Mouse (Mus musculus) forebrain, embryonic 15.5 days (tissue): ENCODE measurements at regions not wholly inside any gene's neighbourhood (a gene's known extent, or its start where the extent isn't known, plus 50 kb on each side); places are given as distances from the start of the nearest gene placed in this dataset.

Source experiments
- ATAC-seq: fragments of 200-750 bp; cut with Nextera tagmentation; replicated peaks from 2 replicates; pipeline ENCODE4 v1.8.0; 2017; ENCODE audit warnings: mild to moderate bottlenecking, moderate TSS enrichment, moderate library complexity
- H3K27ac ChIP-seq: fragments of 300-500 bp; sonication (generic); replicated peaks from 2 replicates; pipeline ENCODE4 v1.5.1; 2015; ENCODE audit warnings: mild to moderate bottlenecking, inconsistent platforms
- H3K27me3 ChIP-seq: fragments of 300-500 bp; sonication (generic); 2 replicates; pipeline ENCODE4 v1.6.1; 2015; ENCODE audit warnings: inconsistent platforms
- H3K36me3 ChIP-seq: fragments of 300-500 bp; sonication (generic); 2 replicates; pipeline ENCODE4 v1.6.1; 2015; ENCODE audit warnings: mild to moderate bottlenecking, inconsistent platforms
- H3K4me1 ChIP-seq: fragments of 300-500 bp; sonication (generic); 2 replicates; pipeline ENCODE4 v1.6.1; 2015; ENCODE audit warnings: inconsistent platforms
- H3K4me2 ChIP-seq: fragments of 300-500 bp; sonication (generic); replicated peaks from 2 replicates; pipeline ENCODE4 v1.6.1; 2015; ENCODE audit warnings: mild to moderate bottlenecking, inconsistent platforms
- H3K4me3 ChIP-seq: fragments of 300-500 bp; sonication (generic); 2 replicates; pipeline ENCODE4 v1.5.1; 2015; ENCODE audit warnings: mild to moderate bottlenecking, inconsistent platforms
- H3K9ac ChIP-seq: fragments of 300-500 bp; sonication (generic); replicated peaks from 2 replicates; pipeline ENCODE4 v1.6.1; 2015; ENCODE audit warnings: mild to moderate bottlenecking, inconsistent platforms
- H3K9me3 ChIP-seq: fragments of 300-500 bp; sonication (generic); 2 replicates; pipeline ENCODE4 v1.6.1; 2016; ENCODE audit warnings: inconsistent platforms
- WGBS: fragments of 180-500 bp; shearing (Covaris S2); methylation state at CpG from one replicate; pipeline ENCODE4 v1.1.7; 2015; ENCODE audit warnings: mixed read lengths; 5-methylcytosine and 5-hydroxymethylcytosine counted together

DNA sequence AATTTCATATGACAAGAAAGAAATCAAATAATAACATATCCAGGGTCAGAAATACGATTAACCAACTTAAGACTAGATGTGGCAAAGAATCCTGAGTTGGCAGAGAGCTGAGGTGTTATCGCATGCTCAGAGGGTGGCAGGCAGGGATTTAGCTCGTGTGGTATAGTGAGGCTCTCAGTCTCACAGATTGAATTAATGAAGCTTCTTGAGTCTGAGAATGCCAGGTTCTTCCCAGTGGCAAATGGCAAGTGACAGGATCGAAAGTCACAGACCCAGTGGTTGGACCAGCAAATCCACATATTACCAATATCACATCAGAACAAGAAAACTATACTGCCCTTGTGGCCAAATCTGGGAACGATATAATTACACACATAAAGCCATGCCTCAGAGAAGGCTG is 101.3 kb upstream of the Peli2 start:
- Histone ChIP-seq H3K4me3 (no peak overlapping the region), H3K9ac (no peak overlapping the region), H3K27ac (no peak overlapping the region), H3K36me3 (no peaks in the 10 kb centered on the region), H3K4me1 (no peaks in the 10 kb centered on the region), H3K9me3 (no peaks in the 10 kb centered on the region), H3K27me3 (no peaks in the 10 kb centered on the region), H3K4me2 (no peak overlapping the region)
- no peak for ATAC-seq
- 68% methylated on average over 5 of the region's 5 CpGs for WGBS

GRCm38 (mm10) chr14:48022271-48022670 is 98.4 kb upstream of the Peli2 start:
- Histone ChIP-seq H3K9me3 (no peaks in the 10 kb centered on the region), H3K27ac (no peak overlapping the region), H3K4me2 (no peak overlapping the region), H3K4me3 (no peak overlapping the region), H3K36me3 (no peaks in the 10 kb centered on the region), H3K27me3 (no peaks in the 10 kb centered on the region), H3K9ac (no peak overlapping the region), H3K4me1 (no peaks in the 10 kb centered on the region)
- no peak for ATAC-seq
- 81% methylated on average over 4 of the region's 4 CpGs for WGBS

DNA sequence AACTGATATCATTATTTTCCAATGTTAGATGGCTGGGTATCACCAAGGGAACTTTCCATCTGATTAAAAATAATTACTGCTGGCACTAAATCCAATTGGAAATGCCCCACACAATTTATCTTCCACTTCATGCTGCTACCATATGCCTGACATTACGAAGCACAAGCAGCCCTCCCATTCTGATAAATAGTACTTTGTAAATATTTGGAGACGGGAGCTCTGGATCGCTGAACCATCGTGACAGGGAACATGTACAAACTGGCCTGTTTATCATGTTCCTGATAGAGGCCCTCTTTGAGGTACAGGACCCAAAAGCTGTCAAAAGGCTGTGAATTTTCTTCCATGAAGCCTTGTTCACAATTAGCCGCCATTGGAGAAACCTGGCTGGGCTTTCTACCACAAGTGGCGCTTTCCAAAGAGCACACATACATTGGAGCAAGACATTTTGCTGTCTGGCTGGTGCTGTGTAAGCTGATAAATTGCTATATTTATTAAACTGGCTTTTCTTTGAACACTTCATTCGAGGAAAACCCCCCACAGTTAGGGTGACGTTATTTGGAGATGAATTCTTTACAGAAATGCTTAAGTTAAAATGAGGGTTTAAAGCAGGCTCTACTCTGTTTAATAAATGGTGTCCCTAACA is 96.5 kb upstream of the Peli2 start:
- Histone ChIP-seq H3K9me3 (no peaks in the 10 kb centered on the region), H3K27me3 (no peaks in the 10 kb centered on the region), H3K9ac (no peak overlapping the region), H3K4me1 (no peaks in the 10 kb centered on the region), H3K4me2 (no peak overlapping the region), H3K4me3 (no peak overlapping the region), H3K36me3 (no peaks in the 10 kb centered on the region), H3K27ac (no peak overlapping the region)
- 69% methylated on average over 8 of the region's 8 CpGs for WGBS
- peak; percentile 43 for ATAC-seq

DNA sequence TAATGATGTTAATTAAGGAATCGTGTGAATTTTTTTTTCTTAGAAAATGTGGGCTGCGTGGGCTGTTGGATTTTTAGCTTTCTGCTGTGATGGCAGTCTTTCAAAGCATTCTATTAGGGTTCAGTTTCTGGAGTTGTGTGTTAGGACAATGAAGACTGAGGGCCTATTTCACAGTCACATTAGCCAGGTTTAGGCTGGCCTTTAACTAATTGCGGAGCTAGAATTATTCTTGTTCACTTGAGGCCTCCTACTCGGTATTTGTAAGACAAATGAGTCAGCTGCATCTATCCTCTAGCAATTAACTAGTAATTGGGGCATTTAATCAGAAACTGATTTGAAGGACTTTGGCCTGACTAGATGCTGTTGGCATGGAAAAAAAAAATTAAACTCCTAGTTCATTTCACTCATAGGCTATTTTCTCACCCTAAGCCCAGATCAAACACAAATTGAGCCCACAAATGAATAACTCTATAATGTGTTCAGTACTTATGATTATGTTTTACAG is 81.3 kb upstream of the Peli2 start:
- Histone ChIP-seq H3K36me3 (no peaks in the 10 kb centered on the region), H3K4me2 (no peak overlapping the region), H3K9ac (no peak overlapping the region), H3K9me3 (no peaks in the 10 kb centered on the region), H3K4me1 (peaks cover 8% of the 10 kb centered on the region), H3K4me3 (no peak overlapping the region), H3K27ac (no peak overlapping the region), H3K27me3 (no peaks in the 10 kb centered on the region)
- 18% methylated on average over 4 of the region's 4 CpGs for WGBS
- ATAC-seq, result no peak

- Histone ChIP-seq H3K36me3 (no peaks in the 10 kb centered on the region), H3K27me3 (no peaks in the 10 kb centered on the region), H3K9me3 (no peaks in the 10 kb centered on the region), H3K4me1 (no peaks in the 10 kb centered on the region), H3K27ac (no peak overlapping the region), H3K9ac (no peak overlapping the region), H3K4me2 (no peak overlapping the region), H3K4me3 (no peak overlapping the region)
- 92% methylated on average over 9 of the region's 9 CpGs for WGBS
- no peak for ATAC-seq
These were observed 74.5 kb upstream of the Peli2 start for GRCm38 (mm10) chr14:48046094-48046493.

- no peaks in the 10 kb centered on the region for H3K27me3 ChIP-seq
- peaks cover under 1% of the 10 kb centered on the region; the same call in 1 of the 2 replicates for H3K4me1 ChIP-seq
- no peak overlapping the region for H3K9ac ChIP-seq
- H3K9me3 ChIP-seq, result no peaks in the 10 kb centered on the region
- H3K4me3 ChIP-seq, result no peak overlapping the region
- ATAC-seq, result no peak
- no peak overlapping the region for H3K27ac ChIP-seq
- H3K36me3 ChIP-seq, result no peaks in the 10 kb centered on the region
- no peak overlapping the region for H3K4me2 ChIP-seq
- 75% methylated on average over 1 of the region's 1 CpGs for WGBS
These were observed 73.8 kb upstream of the Peli2 start for GRCm38 (mm10) chr14:48046831-48047230.

GRCm38 (mm10) chr14:48049698-48050459 is 70.7 kb upstream of the Peli2 start:
- Histone ChIP-seq H3K9ac (no peak overlapping the region), H3K27ac (no peak overlapping the region), H3K4me3 (no peak overlapping the region), H3K9me3 (no peaks in the 10 kb centered on the region), H3K36me3 (no peaks in the 10 kb centered on the region), H3K27me3 (no peaks in the 10 kb centered on the region), H3K4me1 (peaks cover 6% of the 10 kb centered on the region; the same call in 1 of the 2 replicates), H3K4me2 (no peak overlapping the region)
- WGBS, result 87% methylated on average over 5 of the region's 5 CpGs
- ATAC-seq, result no peak

DNA sequence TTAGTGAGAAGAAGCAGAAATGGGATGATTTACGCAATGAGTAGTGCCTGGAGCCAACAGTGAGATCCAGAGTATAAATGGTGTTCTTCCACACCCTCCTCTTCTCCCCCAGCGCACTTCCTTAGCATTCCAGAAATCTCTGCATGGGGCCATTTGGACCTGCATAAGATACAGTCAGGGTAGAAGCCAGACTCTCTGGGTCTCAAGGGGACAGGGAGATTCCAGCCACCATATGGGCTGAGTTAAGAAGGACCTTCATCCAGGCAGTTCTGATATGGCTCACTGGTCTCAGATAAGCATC is 70.2 kb upstream of the Peli2 start:
- H3K9ac ChIP-seq, result no peak overlapping the region
- no peaks in the 10 kb centered on the region for H3K27me3 ChIP-seq
- no peak for ATAC-seq
- H3K4me3 ChIP-seq, result no peak overlapping the region
- H3K4me2 ChIP-seq, result no peak overlapping the region
- whole genome bisulfite sequencing, result 96% methylated on average over 2 of the region's 2 CpGs
- H3K4me1 ChIP-seq, result peaks cover 6% of the 10 kb centered on the region; the same call in 1 of the 2 replicates
- no peak overlapping the region for H3K27ac ChIP-seq
- no peaks in the 10 kb centered on the region for H3K9me3 ChIP-seq
- H3K36me3 ChIP-seq, result no peaks in the 10 kb centered on the region

DNA sequence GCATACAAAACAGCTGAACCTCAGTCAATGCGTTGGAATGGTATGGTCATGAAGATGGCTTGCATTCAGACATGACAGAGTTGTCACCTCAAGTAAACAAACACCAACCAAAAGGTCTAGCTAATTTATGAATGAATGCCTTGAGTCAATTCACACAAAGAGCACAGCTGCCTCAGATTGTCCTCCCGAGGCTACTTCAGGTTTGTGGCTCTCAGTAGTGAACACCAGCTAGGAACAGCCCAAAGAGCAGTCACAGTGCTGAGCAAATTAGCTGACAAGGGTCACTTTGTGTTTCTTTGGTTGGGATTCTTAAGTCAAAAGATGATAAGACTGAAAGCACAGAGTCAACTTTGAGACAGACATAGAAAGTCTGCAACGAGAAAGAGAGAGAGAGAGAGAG is 68.7 kb upstream of the Peli2 start:
- Histone ChIP-seq H3K36me3 (no peaks in the 10 kb centered on the region), H3K4me2 (no peak overlapping the region), H3K9ac (no peak overlapping the region), H3K27ac (peak overlapping the region; percentile 60), H3K27me3 (no peaks in the 10 kb centered on the region), H3K4me3 (no peak overlapping the region), H3K4me1 (peaks cover 6% of the 10 kb centered on the region; the same call in 1 of the 2 replicates), H3K9me3 (no peaks in the 10 kb centered on the region)
- no peak for ATAC-seq
- 44% methylated on average over 3 of the region's 3 CpGs for WGBS

GRCm38 (mm10) chr14:48052405-48052804 is 68.2 kb upstream of the Peli2 start:
- WGBS, result 22% methylated on average over 7 of the region's 7 CpGs
- Histone ChIP-seq H3K4me3 (no peak overlapping the region), H3K9ac (no peak overlapping the region), H3K36me3 (no peaks in the 10 kb centered on the region), H3K4me1 (peaks cover 6% of the 10 kb centered on the region; the same call in 1 of the 2 replicates), H3K9me3 (no peaks in the 10 kb centered on the region), H3K27ac (peak overlapping the region; percentile 60), H3K27me3 (no peaks in the 10 kb centered on the region), H3K4me2 (no peak overlapping the region)
- ATAC-seq, result peak; percentile 58; the same call in 1 of the 2 replicates

DNA sequence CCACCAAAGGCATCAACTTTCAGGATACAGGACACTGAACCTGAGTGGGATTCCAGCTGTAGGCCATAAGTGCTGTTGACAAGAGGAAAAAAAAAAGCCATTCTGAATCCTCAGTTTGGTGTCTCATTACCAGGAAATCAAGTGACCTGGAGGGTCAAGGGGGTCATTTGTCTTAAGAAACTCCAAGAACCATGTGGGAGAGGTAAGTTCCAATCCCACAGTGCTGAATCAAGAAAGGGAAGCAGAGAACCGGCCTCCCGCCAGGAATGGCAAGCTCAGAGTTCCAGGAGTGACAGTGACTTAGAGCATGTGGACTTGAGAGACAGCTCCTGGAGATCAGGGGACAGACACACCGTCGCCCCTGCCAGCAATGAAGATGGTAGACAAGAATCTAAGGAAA is 67.5 kb upstream of the Peli2 start:
- H3K9ac ChIP-seq, result no peak overlapping the region
- H3K4me2 ChIP-seq, result no peak overlapping the region
- H3K36me3 ChIP-seq, result no peaks in the 10 kb centered on the region
- no peaks in the 10 kb centered on the region for H3K9me3 ChIP-seq
- H3K4me1 ChIP-seq, result peaks cover 6% of the 10 kb centered on the region; the same call in 1 of the 2 replicates
- peak overlapping the region; percentile 50; the same call in 1 of the 2 replicates for H3K27ac ChIP-seq
- no peak for ATAC-seq
- no peak overlapping the region for H3K4me3 ChIP-seq
- H3K27me3 ChIP-seq, result no peaks in the 10 kb centered on the region
- 90% methylated on average over 4 of the region's 4 CpGs for WGBS

GRCm38 (mm10) chr14:48054719-48055118 is 65.9 kb upstream of the Peli2 start:
- no peaks in the 10 kb centered on the region for H3K27me3 ChIP-seq
- no peaks in the 10 kb centered on the region for H3K36me3 ChIP-seq
- no peak overlapping the region for H3K4me2 ChIP-seq
- H3K9ac ChIP-seq, result no peak overlapping the region
- 80% methylated on average over 3 of the region's 3 CpGs for WGBS
- H3K4me1 ChIP-seq, result peaks cover 6% of the 10 kb centered on the region; the same call in 1 of the 2 replicates
- no peaks in the 10 kb centered on the region for H3K9me3 ChIP-seq
- no peak overlapping the region for H3K27ac ChIP-seq
- ATAC-seq, result no peak
- H3K4me3 ChIP-seq, result no peak overlapping the region
